Mouse (Mus musculus) ES-E14 (cell line): ENCODE measurements around the gene Bmp2k. TPM values are rescaled to one million over a fixed set of nuclear protein-coding genes. Genes with fewer than 3 reads are reported as not detected.
A peak's percentile ranks its signal among the peaks of the same experiment; 100 is the strongest.

Source experiments
- DNase-seq: peaks from one replicate; pipeline ENCODE4 v3.0.0-alpha.2; 2013; ENCODE audit warnings: low read depth, low spot score
- H3K27ac ChIP-seq: 2 replicates; pipeline ENCODE4 v1.5.1; 2012; ENCODE audit warnings: low read depth, mild to moderate bottlenecking, low read length, moderate library complexity, mixed read lengths; ENCODE audit not compliant: poor library complexity, insufficient read depth, severe bottlenecking
- H3K36me3 ChIP-seq: 2 replicates; pipeline ENCODE4 v1.6.1; 2012; ENCODE audit warnings: mild to moderate bottlenecking, low read length, moderate library complexity, mixed read lengths; ENCODE audit not compliant: control insufficient read depth, poor library complexity, insufficient read depth, severe bottlenecking
- H3K4me1 ChIP-seq, 2 experiments: fragments of 150-350 bp in 1 of 2; sonication (generic) in 1 of 2; 2 replicates each; pipeline ENCODE4 v1.6.1; 2012; ENCODE audit warnings: low read length in 2 of 2, mild to moderate bottlenecking in 1 of 2, mixed read lengths in 1 of 2; ENCODE audit not compliant: control insufficient read depth in 2 of 2, insufficient read depth in 2 of 2, poor library complexity in 1 of 2
- H3K4me3 ChIP-seq, 2 experiments: fragments of 150-350 bp in 1 of 2; sonication (generic) in 1 of 2; 2 replicates each; pipeline ENCODE4 v1.5.1; 2012; ENCODE audit warnings: low read length in 2 of 2, low read depth in 1 of 2, mild to moderate bottlenecking in 1 of 2, mixed read lengths in 1 of 2; ENCODE audit not compliant: insufficient read depth in 1 of 2, poor library complexity in 1 of 2, severe bottlenecking in 1 of 2
- H3K9ac ChIP-seq: 2 replicates; pipeline ENCODE4 v1.6.1; 2012; ENCODE audit warnings: low read depth, mild to moderate bottlenecking, low read length, mixed read lengths; ENCODE audit not compliant: poor library complexity, insufficient read depth, severe bottlenecking
- H3K9me3 ChIP-seq: fragments of 150-350 bp; sonication (generic); 2 replicates; pipeline ENCODE4 v1.6.1; 2012; ENCODE audit warnings: low read depth, mild to moderate bottlenecking, low read length; ENCODE audit not compliant: control insufficient read depth, insufficient read depth
- CHD2 ChIP-seq: IDR thresholded peaks from 2 replicates; pipeline ENCODE4 v1.6.1; 2014; ENCODE audit warnings: mild to moderate bottlenecking, low read depth, low read length, inconsistent platforms
- HCFC1 ChIP-seq: IDR thresholded peaks from 2 replicates; pipeline ENCODE4 v1.6.1; 2012; ENCODE audit warnings: low read length, inconsistent platforms, borderline replicate concordance; ENCODE audit not compliant: insufficient read depth
- MAFK ChIP-seq: IDR thresholded peaks from 2 replicates; pipeline ENCODE4 v1.6.1; 2014; ENCODE audit warnings: mild to moderate bottlenecking, low read depth, low read length, inconsistent platforms; ENCODE audit not compliant: insufficient read depth
- ZC3H11A ChIP-seq: IDR thresholded peaks from 2 replicates; pipeline ENCODE4 v1.6.1; 2012; ENCODE audit warnings: low read depth, mild to moderate bottlenecking, inconsistent platforms, low read length, borderline replicate concordance
- ZNF384 ChIP-seq: IDR thresholded peaks from 2 replicates; pipeline ENCODE4 v1.6.1; 2012; ENCODE audit warnings: low read depth, low read length, inconsistent platforms
- in situ Hi-C, 2 experiments: fragments of 600-800 bp; cut with MboI; formaldehyde crosslinking; loops; one replicate each; pipeline ENCODE4 v1.15.1; 2025; ENCODE audit warnings: low sequenced_read_pairs in 2 of 2, inconsistent platforms in 1 of 2; ENCODE audit not compliant: unreplicated experiment in 2 of 2
- total RNA-seq: library from RNA; depleted of rRNA; stranded (reverse); fragments of 300-350 nt; gene quantifications from 2 replicates; pipeline ENCODE4 v1.2.3, GENCODE M21; 2012

The Bmp2k gene
- total RNA-seq, 1 experiment: 7.1 TPM

DNA sequence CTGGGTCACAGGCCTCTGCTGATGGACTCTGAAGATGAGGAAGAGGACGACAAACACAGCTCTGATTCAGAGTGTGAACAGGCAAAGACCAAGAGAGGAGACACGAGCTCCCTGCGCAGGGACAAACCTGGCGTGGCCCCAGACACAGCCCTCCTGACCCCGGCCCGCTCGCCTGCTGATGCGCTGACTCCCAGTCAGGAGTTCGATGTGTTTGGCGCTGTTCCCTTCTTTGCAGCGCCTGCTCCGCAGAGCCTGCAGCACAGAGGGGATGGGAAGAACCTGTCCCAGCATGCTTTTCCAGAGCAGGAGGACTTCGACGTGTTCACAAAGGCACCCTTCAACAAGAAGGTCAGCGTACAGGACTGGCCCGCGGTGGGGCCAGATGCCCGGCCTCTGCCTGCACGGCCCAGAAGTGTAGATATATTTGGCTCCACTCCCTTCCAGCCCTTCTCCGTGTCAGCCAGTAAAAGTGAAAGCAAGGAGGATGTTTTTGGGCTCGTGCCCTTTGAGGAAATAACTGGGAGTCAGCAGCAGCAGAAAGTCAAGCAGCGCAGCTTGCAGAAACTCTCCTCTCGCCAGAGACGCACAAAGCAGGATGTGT lies 89.6 kb downstream of the Bmp2k start:
- Histone ChIP-seq H3K4me3 (peak overlapping the region; percentile 41 to 51), H3K4me1 (peaks cover 0 to 6% of the 10 kb centered on the region in 2 experiments; a peak in 3 of 4 replicates), H3K9me3 (no peaks in the 10 kb centered on the region), H3K27ac (no peak overlapping the region), H3K9ac (0 out of 2 replicates have a peak overlapping the region, but pooled peaks have one; percentile 19), H3K36me3 (no peaks in the 10 kb centered on the region; the same call in 1 of the 2 replicates)
- TF ChIP-seq CHD2 (no peak), MAFK (no peak), ZC3H11A (no peak), ZNF384 (no peak), HCFC1 (no peak)
- in situ Hi-C loops: no loop called here
- DNase-seq: no peak

- H3K27ac ChIP-seq: no peak overlapping the region
Observed at GRCm38 (mm10) chr5:97087746-97088145, 90.3 kb downstream of the Bmp2k start.

DNA sequence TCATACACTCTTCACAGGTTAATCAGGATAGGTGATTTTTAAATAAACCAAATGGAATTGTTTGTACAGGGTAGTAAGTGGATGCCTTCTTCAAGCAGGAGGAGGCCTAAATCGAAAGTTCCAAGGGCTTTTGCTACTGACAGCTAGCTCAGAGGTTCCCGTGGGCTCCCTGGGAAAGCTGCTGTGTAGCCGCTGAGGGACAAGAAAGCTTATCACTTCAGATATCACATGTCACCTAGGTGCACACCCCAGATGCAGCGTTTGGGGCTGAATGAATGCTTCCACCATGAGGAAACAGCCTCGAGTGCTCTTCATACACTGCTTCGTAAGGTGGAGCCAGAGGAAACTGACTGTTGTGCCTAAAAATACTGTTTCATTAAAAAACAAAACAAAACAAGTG lies 90.7 kb downstream of the Bmp2k start:
- TF ChIP-seq ZC3H11A (no peak), HCFC1 (no peak), MAFK (no peak), ZNF384 (no peak)
- H3K36me3 ChIP-seq: no peaks in the 10 kb centered on the region; the same call in 1 of the 2 replicates

More at GRCm38 (mm10) chr5:97087746-97088145, 90.3 kb downstream of the Bmp2k start:
- H3K9ac ChIP-seq: peak overlapping the region; percentile 19; the same call in 1 of the 2 replicates
- in situ Hi-C loops: no loop called here
- TF ChIP-seq ZNF384 (no peak), CHD2 (no peak)
- H3K4me1 ChIP-seq: peaks cover 0 to 6% of the 10 kb centered on the region in 2 experiments; a peak in 3 of 4 replicates
- no peaks in the 10 kb centered on the region; the same call in 1 of the 2 replicates for H3K36me3 ChIP-seq
- DNase-seq: no peak
- peak overlapping the region; percentile 41 to 51 for H3K4me3 ChIP-seq
- no peaks in the 10 kb centered on the region for H3K9me3 ChIP-seq

GRCm38 (mm10) chr5:97089426-97089825 lies 91.9 kb downstream of the Bmp2k start:
- no peaks in the 10 kb centered on the region; the same call in 1 of the 2 replicates for H3K36me3 ChIP-seq
- no peak overlapping the region for H3K27ac ChIP-seq
- in situ Hi-C loops: no loop called here
- TF ChIP-seq ZC3H11A: no peak
- TF ChIP-seq HCFC1: no peak
- TF ChIP-seq MAFK: no peak
- TF ChIP-seq ZNF384: no peak
- TF ChIP-seq CHD2: no peak
- H3K4me3 ChIP-seq: no peak overlapping the region
- DNase-seq: no peak
- H3K9ac ChIP-seq: no peak overlapping the region
- peaks cover 0 to 6% of the 10 kb centered on the region in 2 experiments; a peak in 3 of 4 replicates for H3K4me1 ChIP-seq
- H3K9me3 ChIP-seq: no peaks in the 10 kb centered on the region

More for the DNA sequence above, 90.7 kb downstream of the Bmp2k start:
- DNase-seq: no peak
- Histone ChIP-seq H3K4me1 (peaks cover 0 to 6% of the 10 kb centered on the region in 2 experiments; a peak in 3 of 4 replicates), H3K4me3 (no peak overlapping the region), H3K9ac (no peak overlapping the region), H3K9me3 (no peaks in the 10 kb centered on the region), H3K27ac (no peak overlapping the region)
- in situ Hi-C loops: no loop called here
